Mouse (Mus musculus) megakaryocyte, embryonic 14.5 days (primary cell): ENCODE data around the gene Gp5.

Experiments used
- FLI1 ChIP-seq: IDR thresholded peaks from 2 replicates; pipeline ENCODE4 v1.6.1; 2012; ENCODE audit warnings: low read length, inconsistent platforms, mixed read lengths
- GATA1 ChIP-seq: IDR thresholded peaks from 3 replicates; pipeline ENCODE4 v1.6.1; 2012; ENCODE audit warnings: mixed read lengths, low read length, inconsistent platforms, borderline replicate concordance

- TF ChIP-seq GATA1 (no peak), FLI1 (no peak)
These were observed 47.4 kb downstream of the Gp5 start for GRCm38 (mm10) chr16:30263156-30263555.
